8 mouse cellular contexts compared by ENCODE assay signal in genomic region chr3:130574652-130575051, GRCm38 (mm10). TPM values are rescaled to one million over a fixed set of nuclear protein-coding genes. Genes with fewer than 3 reads are reported as not detected.
DNase-seq lines count a peak whose midpoint lies in the region; ATAC-seq and TF ChIP-seq lines count a peak whose summit lies in the region.

No protein-coding gene starts in this region.

- H3K36me3 ChIP-seq in forebrain, embryonic 13.5 days (ENCODE audit: poor library complexity, severe bottlenecking), result no peaks in the 10 kb centered on the region
- H3K36me3 ChIP-seq in forebrain, embryonic 11.5 days (ENCODE audit: control insufficient read depth, insufficient read depth, low read length), result no peaks in the 10 kb centered on the region
- H3K36me3 ChIP-seq in lung, embryonic 14.5 days (ENCODE audit: insufficient read depth), result no peaks in the 10 kb centered on the region
- no peaks in the 10 kb centered on the region for H3K36me3 ChIP-seq in midbrain, embryonic 11.5 days (ENCODE audit: control insufficient read depth, insufficient read depth, low read length)

- 26% methylated on average over 5 of the region's 5 CpGs for WGBS in forebrain, embryonic 13.5 days
- 29% methylated on average over 5 of the region's 5 CpGs for WGBS in forebrain, embryonic 11.5 days
- 18% methylated on average over 5 of the region's 5 CpGs for WGBS in lung, embryonic 14.5 days
- 21% methylated on average over 5 of the region's 5 CpGs for WGBS in lung, adult 2 months
- WGBS in midbrain, embryonic 11.5 days, result 23% methylated on average over 5 of the region's 5 CpGs

- no peaks in the 10 kb centered on the region for H3K27me3 ChIP-seq in forebrain, embryonic 13.5 days
- H3K27me3 ChIP-seq in forebrain, embryonic 11.5 days (ENCODE audit: control insufficient read depth, insufficient read depth, low read length), result no peaks in the 10 kb centered on the region
- no peaks in the 10 kb centered on the region for H3K27me3 ChIP-seq in lung, embryonic 14.5 days (ENCODE audit: insufficient read depth, low read length)
- H3K27me3 ChIP-seq in midbrain, embryonic 11.5 days (ENCODE audit: control insufficient read depth, insufficient read depth, low read length), result no peaks in the 10 kb centered on the region

- DNase-seq in forebrain, embryonic 11.5 days (ENCODE audit: low spot score), result no peak
- peak; percentile 88 for DNase-seq in lung, embryonic 14.5 days
- DNase-seq in lung, adult 2 months, result no peak
- DNase-seq in c-Kit-positive CD71-negative TER-119-negative erythroid progenitor cells, embryonic 14.5 days (ENCODE audit: low read depth), result peak; percentile 22
- DNase-seq in kidney, postnatal 14 days, result peak; percentile 48
- DNase-seq in retina, embryonic 14.5 days (ENCODE audit: low spot score), result peak; percentile 75
- DNase-seq in midbrain, embryonic 11.5 days (ENCODE audit: low spot score, missing footprints), result no peak

- TF ChIP-seq CTCF in lung, embryonic 14.5 days (IDR thresholded peaks at IDR 0.05; ENCODE audit: low read depth), result peak; percentile 83
- no peak for TF ChIP-seq CTCF in lung, adult 2 months (IDR thresholded peaks at IDR 0.05; ENCODE audit: insufficient read depth, low read length)

- H3K4me3 ChIP-seq in forebrain, embryonic 13.5 days, result no peak overlapping the region
- H3K4me3 ChIP-seq in forebrain, embryonic 11.5 days (ENCODE audit: low read depth, low read length), result no peak overlapping the region
- no peak overlapping the region for H3K4me3 ChIP-seq in lung, embryonic 14.5 days (ENCODE audit: low read depth, low read length)
- no peak overlapping the region for H3K4me3 ChIP-seq in lung, adult 2 months (replicated peaks; ENCODE audit: extremely low read depth, low read depth, low read length)
- H3K4me3 ChIP-seq in midbrain, embryonic 11.5 days (ENCODE audit: low read depth, low read length), result no peak overlapping the region

- H3K27ac ChIP-seq in forebrain, embryonic 13.5 days, result no peak overlapping the region
- H3K27ac ChIP-seq in forebrain, embryonic 11.5 days (ENCODE audit: low read depth, low read length), result no peak overlapping the region
- H3K27ac ChIP-seq in lung, embryonic 14.5 days (ENCODE audit: low read depth), result no peak overlapping the region
- H3K27ac ChIP-seq in midbrain, embryonic 11.5 days (ENCODE audit: low read depth, low read length), result no peak overlapping the region

- no peak for TF ChIP-seq POLR2A in lung, adult 2 months (IDR thresholded peaks at IDR 0.05; ENCODE audit: borderline replicate concordance, extremely low read depth, low read depth, low read length)

- H3K9ac ChIP-seq in forebrain, embryonic 13.5 days, result no peak overlapping the region
- H3K9ac ChIP-seq in forebrain, embryonic 11.5 days (ENCODE audit: low read length), result no peak overlapping the region
- H3K9ac ChIP-seq in lung, embryonic 14.5 days, result no peak overlapping the region
- H3K9ac ChIP-seq in midbrain, embryonic 11.5 days (ENCODE audit: low read length), result no peak overlapping the region

- H3K4me2 ChIP-seq in forebrain, embryonic 13.5 days, result no peak overlapping the region
- no peak overlapping the region for H3K4me2 ChIP-seq in forebrain, embryonic 11.5 days (ENCODE audit: low read depth, low read length, severe bottlenecking)
- no peak overlapping the region for H3K4me2 ChIP-seq in lung, embryonic 14.5 days
- H3K4me2 ChIP-seq in midbrain, embryonic 11.5 days, result no peak overlapping the region

- no peaks in the 10 kb centered on the region for H3K4me1 ChIP-seq in forebrain, embryonic 13.5 days
- no peaks in the 10 kb centered on the region for H3K4me1 ChIP-seq in forebrain, embryonic 11.5 days (replicated peaks; ENCODE audit: control insufficient read depth, insufficient read depth, low read length)
- H3K4me1 ChIP-seq in lung, embryonic 14.5 days (ENCODE audit: insufficient read depth), result 0 out of 2 replicates have a peak, but pooled peaks cover 3% of the 10 kb centered on the region
- H3K4me1 ChIP-seq in lung, adult 2 months (ENCODE audit: control insufficient read depth, insufficient read depth, low read length), result no peaks in the 10 kb centered on the region
- H3K4me1 ChIP-seq in midbrain, embryonic 11.5 days (ENCODE audit: control insufficient read depth, insufficient read depth, low read length), result no peaks in the 10 kb centered on the region

- ATAC-seq in forebrain, embryonic 13.5 days, result 0 out of 2 replicates have a peak, but pooled peaks have one; percentile 24
- ATAC-seq in forebrain, embryonic 11.5 days (replicated peaks; ENCODE audit: low FRiP score), result no peak
- ATAC-seq in lung, embryonic 14.5 days (ENCODE audit: insufficient read depth), result no peak
- ATAC-seq in midbrain, embryonic 11.5 days (ENCODE audit: low FRiP score), result no peak

- H3K9me3 ChIP-seq in forebrain, embryonic 13.5 days (replicated peaks), result no peaks in the 10 kb centered on the region
- H3K9me3 ChIP-seq in forebrain, embryonic 11.5 days (ENCODE audit: control insufficient read depth, low read length), result no peaks in the 10 kb centered on the region
- H3K9me3 ChIP-seq in lung, embryonic 14.5 days (ENCODE audit: low read depth, low read length), result no peaks in the 10 kb centered on the region
- no peaks in the 10 kb centered on the region for H3K9me3 ChIP-seq in midbrain, embryonic 11.5 days (ENCODE audit: control insufficient read depth, low read length)

RNA-seq across cellular contexts. Expression of gene Etnppl, which starts 42.6 kb away (rescaled TPM):
- not detected in 2 replicates for polyA plus RNA-seq in forebrain, embryonic 13.5 days (2015; fragmentation: Nextera tagmentation; extraction: Ambion mirVana)
- not detected in 2 replicates for polyA plus RNA-seq in forebrain, embryonic 11.5 days (2014; fragmentation: Nextera tagmentation; extraction: Ambion mirVana)
- not detected in 2 replicates for polyA plus RNA-seq in lung, embryonic 14.5 days (2014; fragmentation: Nextera tagmentation; extraction: Ambion mirVana)
- polyA plus RNA-seq in lung, adult 2 months (2012; rRNA removed), result not detected in 2 replicates
- not detected in 2 replicates for polyA plus RNA-seq in midbrain, embryonic 11.5 days (2014; fragmentation: Nextera tagmentation; extraction: Ambion mirVana)

Comparison
In these comparisons a context has a peak if more than half of its experiments do, and no peak if none do; other contexts are left out.
1. DNase-seq: peak in lung, embryonic 14.5 days (single experiment), c-Kit-positive CD71-negative TER-119-negative erythroid progenitor cells, embryonic 14.5 days (single experiment), kidney, postnatal 14 days (single experiment) and retina, embryonic 14.5 days (single experiment); none in forebrain, embryonic 11.5 days (single experiment), lung, adult 2 months (single experiment) and midbrain, embryonic 11.5 days (single experiment).